Mouse (Mus musculus) kidney, adult 2 months (tissue): ENCODE measurements around the gene Cdt1. TPM values are rescaled to one million over a fixed set of nuclear protein-coding genes. Genes with fewer than 3 reads are reported as not detected.
A peak's percentile ranks its signal among the peaks of the same experiment; 100 is the strongest.

Experiments used
- DNase-seq: peaks from one replicate; pipeline ENCODE4 v3.0.0; 2021
- H3K27ac ChIP-seq: fragments of 200-500 bp; 2 replicates; pipeline ENCODE4 v1.5.1; 2012; ENCODE audit warnings: low read depth, low read length, control low read depth, inconsistent platforms; ENCODE audit not compliant: insufficient read depth
- H3K27me3 ChIP-seq: fragments of 200-500 bp; replicated peaks from 2 replicates; pipeline ENCODE4 v1.6.1; 2012; ENCODE audit warnings: mild to moderate bottlenecking, moderate library complexity, low read length, inconsistent platforms; ENCODE audit not compliant: control insufficient read depth, insufficient read depth
- H3K36me3 ChIP-seq: fragments of 200-500 bp; 2 replicates; pipeline ENCODE4 v1.6.1; 2012; ENCODE audit warnings: mild to moderate bottlenecking, moderate library complexity, low read length, inconsistent platforms; ENCODE audit not compliant: control insufficient read depth, insufficient read depth
- H3K4me1 ChIP-seq: fragments of 200-500 bp; 2 replicates; pipeline ENCODE4 v1.6.1; 2011; ENCODE audit warnings: low read length; ENCODE audit not compliant: control insufficient read depth, insufficient read depth
- H3K4me3 ChIP-seq: fragments of 200-500 bp; 2 replicates; pipeline ENCODE4 v1.5.1; 2011; ENCODE audit warnings: mild to moderate bottlenecking, low read depth, low read length, control low read depth; ENCODE audit not compliant: insufficient read depth
- CTCF ChIP-seq: fragments of 200-500 bp; conservative IDR thresholded peaks from 2 replicates; pipeline ENCODE4 v1.5.1; 2011; ENCODE audit warnings: low read depth, mild to moderate bottlenecking, control low read depth, low read length, moderate library complexity, mixed read lengths; ENCODE audit not compliant: insufficient read depth, insufficient read length
- POLR2A ChIP-seq: fragments of 200-500 bp; IDR thresholded peaks from one replicate; pipeline ENCODE4 v1.6.1; 2011; ENCODE audit warnings: low read depth, low read length, control low read depth
- WGBS: fragments of 180-500 bp; shearing (Covaris S2); methylation state at CpG from one replicate; pipeline ENCODE4 v1.1.7; 2018; 5-methylcytosine and 5-hydroxymethylcytosine counted together
- polyA plus RNA-seq: library from polyadenylated mRNA; depleted of rRNA; stranded (reverse); fragments of >200 nt; gene quantifications from 2 replicates; pipeline ENCODE4 v1.2.3, GENCODE M21; 2012

Gene Cdt1
- polyA plus RNA-seq, 1 experiment, result 7.1 TPM

DNA sequence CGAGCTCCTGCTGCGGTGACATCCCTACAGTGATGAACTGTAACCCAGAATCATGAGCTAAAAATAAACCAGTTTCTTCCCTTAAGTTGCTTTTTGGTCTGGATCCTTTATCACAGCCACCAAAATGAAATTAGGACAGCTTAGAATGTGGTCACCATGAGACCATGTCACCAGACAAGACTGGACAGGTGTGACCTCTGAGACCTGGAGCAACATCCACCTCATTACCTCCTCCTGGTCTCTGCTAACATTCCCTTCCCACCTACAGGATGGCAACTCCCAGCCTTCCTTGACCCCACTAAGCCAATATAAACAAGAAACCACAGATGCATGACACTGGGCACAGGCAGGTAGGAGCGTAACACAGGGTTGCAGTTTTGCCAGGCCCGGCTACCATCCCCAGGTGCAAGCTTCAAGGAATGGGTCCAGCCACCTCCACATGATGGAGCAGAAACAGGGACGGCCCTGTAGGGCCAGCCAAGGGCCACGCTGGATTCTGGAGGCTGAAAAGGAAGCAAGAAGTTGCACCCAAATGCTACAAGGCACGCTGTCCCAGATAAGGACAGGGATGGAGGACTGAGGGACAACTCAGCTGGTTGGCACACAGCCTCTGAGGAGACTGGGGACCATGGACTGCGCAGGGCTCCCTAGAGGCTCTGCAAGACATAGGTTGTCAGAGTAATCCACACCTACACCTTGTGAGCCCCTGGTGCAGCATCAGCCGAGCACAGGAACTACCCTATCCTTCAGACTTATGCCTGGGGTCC lies 29.3 kb upstream of the Cdt1 start:
- Histone ChIP-seq H3K27me3 (no peaks in the 10 kb centered on the region), H3K4me1 (peaks cover 17% of the 10 kb centered on the region; the same call in 1 of the 2 replicates), H3K36me3 (no peaks in the 10 kb centered on the region), H3K27ac (no peak overlapping the region), H3K4me3 (no peak overlapping the region)
- TF ChIP-seq CTCF, result no peak
- TF ChIP-seq POLR2A, result no peak
- DNase-seq, result no peak
- WGBS, result 73% methylated on average over 9 of the region's 9 CpGs

GRCm38 (mm10) chr8:122544138-122544537 lies 23.7 kb upstream of the Cdt1 start:
- Histone ChIP-seq H3K4me1 (peaks cover 32% of the 10 kb centered on the region), H3K27me3 (no peaks in the 10 kb centered on the region), H3K36me3 (no peaks in the 10 kb centered on the region), H3K4me3 (no peak overlapping the region), H3K27ac (no peak overlapping the region)
- WGBS, result 93% methylated on average over 8 of the region's 8 CpGs
- no peak for DNase-seq
- TF ChIP-seq POLR2A (no peak), CTCF (no peak)

DNA sequence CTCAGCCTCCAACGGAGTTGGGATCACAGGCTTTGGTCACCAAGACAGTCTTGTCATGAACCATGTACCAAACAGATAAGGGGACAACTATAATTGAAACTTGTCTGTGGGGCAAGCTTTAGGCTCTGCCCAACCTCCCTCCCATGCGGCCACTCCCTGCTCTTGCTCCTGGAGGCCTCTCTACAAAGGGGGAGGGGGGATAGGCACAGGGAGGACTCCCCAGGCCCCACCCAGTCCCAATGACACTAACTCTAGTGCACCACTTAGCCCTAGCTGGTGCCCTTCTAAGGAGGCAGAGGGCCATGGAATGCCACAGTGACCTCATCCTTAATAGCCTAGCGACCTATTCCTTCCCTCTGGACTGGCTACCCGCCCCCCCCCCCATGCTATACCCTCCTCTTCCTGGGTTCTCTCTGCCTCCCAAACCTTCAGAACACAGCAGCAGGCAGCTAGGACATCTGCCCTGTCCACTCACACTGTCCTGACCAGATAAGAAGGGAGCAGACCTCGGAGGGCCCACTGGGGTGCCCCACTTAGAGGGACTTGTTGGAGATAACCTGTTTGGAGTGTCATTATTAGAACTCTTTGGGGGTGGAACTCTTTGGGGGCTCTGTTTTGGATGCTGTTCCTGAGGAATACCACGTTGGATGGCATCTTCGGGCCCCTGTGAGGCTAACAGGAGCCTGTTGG lies 21.6 kb upstream of the Cdt1 start:
- H3K36me3 ChIP-seq, result no peaks in the 10 kb centered on the region
- 47% methylated on average over 6 of the region's 7 CpGs for WGBS
- no peak for TF ChIP-seq CTCF
- no peak for TF ChIP-seq POLR2A
- no peak for DNase-seq
- H3K27ac ChIP-seq, result peak overlapping the region; percentile 72
- H3K4me1 ChIP-seq, result peaks cover 34% of the 10 kb centered on the region
- no peaks in the 10 kb centered on the region for H3K27me3 ChIP-seq
- H3K4me3 ChIP-seq, result no peak overlapping the region

- Histone ChIP-seq H3K36me3 (no peaks in the 10 kb centered on the region), H3K27me3 (no peaks in the 10 kb centered on the region), H3K4me1 (peaks cover 34% of the 10 kb centered on the region), H3K27ac (peak overlapping the region; percentile 95), H3K4me3 (no peak overlapping the region)
- DNase-seq, result peak; percentile 93
- peak; percentile 5 for TF ChIP-seq POLR2A
- no peak for TF ChIP-seq CTCF
- 7% methylated on average over 24 of the region's 24 CpGs for WGBS
These were observed 20.9 kb upstream of the Cdt1 start for GRCm38 (mm10) chr8:122546811-122547453.

DNA sequence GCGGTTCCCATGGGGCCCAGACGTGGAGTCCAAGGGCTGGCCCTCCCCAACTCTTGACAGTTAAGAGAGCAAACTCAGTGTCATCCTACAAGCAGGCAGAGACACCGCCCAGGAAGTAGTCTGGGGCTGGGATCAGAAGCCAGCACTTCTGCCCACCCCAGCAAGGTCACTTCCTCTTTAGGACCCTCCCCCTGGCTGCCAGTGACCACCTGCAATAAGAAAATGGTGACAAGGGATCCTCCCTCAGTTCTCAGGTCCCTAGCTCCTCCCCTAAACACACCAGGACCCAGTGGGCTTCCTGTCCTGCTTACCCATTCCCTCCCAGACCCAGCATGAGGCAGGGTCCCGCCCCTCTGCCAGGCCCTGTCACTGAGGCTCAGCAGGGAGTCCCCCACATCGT lies 20.0 kb upstream of the Cdt1 start:
- Histone ChIP-seq H3K27me3 (no peaks in the 10 kb centered on the region), H3K27ac (peak overlapping the region; percentile 95), H3K36me3 (no peaks in the 10 kb centered on the region), H3K4me3 (no peak overlapping the region), H3K4me1 (peaks cover 34% of the 10 kb centered on the region)
- WGBS, result 34% methylated on average over 5 of the region's 5 CpGs
- no peak for TF ChIP-seq POLR2A
- TF ChIP-seq CTCF, result no peak
- DNase-seq, result peak; percentile 44

GRCm38 (mm10) chr8:122548331-122548730 lies 19.5 kb upstream of the Cdt1 start:
- no peak overlapping the region for H3K4me3 ChIP-seq
- H3K27me3 ChIP-seq, result no peaks in the 10 kb centered on the region
- peak overlapping the region; percentile 95 for H3K27ac ChIP-seq
- H3K4me1 ChIP-seq, result peaks cover 34% of the 10 kb centered on the region
- H3K36me3 ChIP-seq, result no peaks in the 10 kb centered on the region
- DNase-seq, result no peak
- TF ChIP-seq CTCF (no peak), POLR2A (no peak)
- 74% methylated on average over 13 of the region's 13 CpGs for whole genome bisulfite sequencing
